Mouse (Mus musculus): ENCODE measurements around the gene Nepro. TPM values are rescaled to one million over a fixed set of nuclear protein-coding genes. Genes with fewer than 3 reads are reported as not detected.
A peak's percentile ranks its signal among the peaks of the same experiment; 100 is the strongest.

Nepro gene
- total RNA-seq (2021): 1 to 10 TPM; 5.7 to 5.9 TPM

GRCm38 (mm10) chr16:44724083-44724787, at the start of gene Nepro:
TSS of gene Nepro (plus strand) at chr16:44724301.
- peak; percentile 96 to 97 for DNase-seq (ENCODE audit: low spot score in 2 of 2)
- intact Hi-C loops (cut with DNase I): loop anchor here (10.0 kb wide), 1 partner anchor 371 kb away; the partner anchor contains the start of gene Ccdc80

- DNase-seq (ENCODE audit: low spot score in 2 of 2): no peak
- intact Hi-C loops (cut with DNase I): no loop called here
Measured at GRCm38 (mm10) chr16:44676357-44676756, 47.7 kb upstream of the Nepro start.

GRCm38 (mm10) chr16:44679082-44679481, 45.0 kb upstream of the Nepro start:
- intact Hi-C loops (cut with DNase I): no loop called here

GRCm38 (mm10) chr16:44679503-44679971, 44.6 kb upstream of the Nepro start:
- intact Hi-C loops (cut with DNase I): no loop called here

More at GRCm38 (mm10) chr16:44679082-44679481, 45.0 kb upstream of the Nepro start:
- DNase-seq (ENCODE audit: low spot score in 2 of 2): no peak

GRCm38 (mm10) chr16:44680756-44681498, 43.2 kb upstream of the Nepro start:
- peak; percentile 47 to 84 for DNase-seq (ENCODE audit: low spot score in 2 of 2)
- intact Hi-C loops (cut with DNase I): loop anchor here (5.0 kb wide), 1 partner anchor 69 kb away; no protein-coding TSS in a partner anchor

More at GRCm38 (mm10) chr16:44679503-44679971, 44.6 kb upstream of the Nepro start:
- no peak for DNase-seq (ENCODE audit: low spot score in 2 of 2)

GRCm38 (mm10) chr16:44684646-44685045, 39.5 kb upstream of the Nepro start:
- intact Hi-C loops (cut with DNase I): loop anchor here (5.0 kb wide), 1 partner anchor 72 kb away; no protein-coding TSS in a partner anchor
- DNase-seq (ENCODE audit: low spot score in 2 of 2): no peak

GRCm38 (mm10) chr16:44685401-44685800, 38.7 kb upstream of the Nepro start:
- no peak for DNase-seq (ENCODE audit: low spot score in 2 of 2)
- intact Hi-C loops (cut with DNase I): no loop called here

- DNase-seq (ENCODE audit: low spot score in 2 of 2): no peak
- intact Hi-C loops (cut with DNase I): no loop called here
Measured at GRCm38 (mm10) chr16:44686991-44687718, 36.9 kb upstream of the Nepro start.

GRCm38 (mm10) chr16:44687719-44688420, 36.2 kb upstream of the Nepro start:
- intact Hi-C loops (cut with DNase I): no loop called here
- no peak for DNase-seq (ENCODE audit: low spot score in 2 of 2)

- DNase-seq (ENCODE audit: low spot score in 2 of 2): no peak
- intact Hi-C loops (cut with DNase I): no loop called here
Measured at GRCm38 (mm10) chr16:44688507-44688906, 35.6 kb upstream of the Nepro start.

- no peak for DNase-seq (ENCODE audit: low spot score in 2 of 2)
- intact Hi-C loops (cut with DNase I): no loop called here
Measured at GRCm38 (mm10) chr16:44690501-44690900, 33.6 kb upstream of the Nepro start.

GRCm38 (mm10) chr16:44691066-44691465, 33.0 kb upstream of the Nepro start:
- no peak for DNase-seq (ENCODE audit: low spot score in 2 of 2)
- intact Hi-C loops (cut with DNase I): no loop called here

GRCm38 (mm10) chr16:44691561-44692141, 32.5 kb upstream of the Nepro start:
- peak; percentile 54 to 76 for DNase-seq (ENCODE audit: low spot score in 2 of 2)
- intact Hi-C loops (cut with DNase I): no loop called here

- no peak for DNase-seq (ENCODE audit: low spot score in 2 of 2)
- intact Hi-C loops (cut with DNase I): no loop called here
Measured at GRCm38 (mm10) chr16:44692541-44692940, 31.6 kb upstream of the Nepro start.

GRCm38 (mm10) chr16:44693695-44694094, 30.4 kb upstream of the Nepro start:
- no peak for DNase-seq (ENCODE audit: low spot score in 2 of 2)
- intact Hi-C loops (cut with DNase I): no loop called here

- no peak for DNase-seq (ENCODE audit: low spot score in 2 of 2)
- intact Hi-C loops (cut with DNase I): no loop called here
Measured at GRCm38 (mm10) chr16:44695214-44695858, 28.8 kb upstream of the Nepro start.

- no peak for DNase-seq (ENCODE audit: low spot score in 2 of 2)
- intact Hi-C loops (cut with DNase I): no loop called here
Measured at GRCm38 (mm10) chr16:44695859-44696620, 28.1 kb upstream of the Nepro start.

Measured in left cerebral cortex, postnatal 25 days (tissue).